Mouse (Mus musculus) adrenal gland, postnatal 36 days (tissue): ENCODE measurements around the gene Nacc2. TPM values are rescaled to one million over a fixed set of nuclear protein-coding genes. Genes with fewer than 3 reads are reported as not detected.

ENCODE experiments used
- DNase-seq, 2 experiments: peaks; one replicate each; pipeline ENCODE4 v3.0.0; 2021; ENCODE audit warnings: mixed read lengths in 1 of 2
- total RNA-seq, 2 experiments: library from RNA; stranded (reverse); gene quantifications; 2 replicates each; pipeline ENCODE4 v1.2.3; 2021

The Nacc2 gene
- total RNA-seq, 2 experiments from 2014 or later, result 33.3 to 40.1 TPM

DNA sequence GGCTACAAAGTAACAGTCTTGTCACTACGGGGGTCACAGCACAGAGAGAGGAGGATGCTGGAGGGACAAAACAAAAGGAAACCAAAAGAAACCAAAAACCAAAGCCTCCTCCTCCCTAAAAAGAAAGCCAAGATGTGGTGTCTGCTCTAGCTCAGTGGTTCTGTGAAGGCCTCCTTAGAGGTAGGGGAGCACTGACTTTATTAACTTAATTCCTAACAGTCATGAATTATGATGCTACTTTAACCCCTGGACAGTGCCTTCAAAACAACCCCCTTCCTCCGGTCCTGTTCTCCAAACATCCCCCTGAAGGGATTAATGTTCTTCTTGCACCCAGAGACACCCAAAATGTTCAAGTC lies 67.3 kb downstream of the Nacc2 start:
- DNase-seq, result no peak

DNA sequence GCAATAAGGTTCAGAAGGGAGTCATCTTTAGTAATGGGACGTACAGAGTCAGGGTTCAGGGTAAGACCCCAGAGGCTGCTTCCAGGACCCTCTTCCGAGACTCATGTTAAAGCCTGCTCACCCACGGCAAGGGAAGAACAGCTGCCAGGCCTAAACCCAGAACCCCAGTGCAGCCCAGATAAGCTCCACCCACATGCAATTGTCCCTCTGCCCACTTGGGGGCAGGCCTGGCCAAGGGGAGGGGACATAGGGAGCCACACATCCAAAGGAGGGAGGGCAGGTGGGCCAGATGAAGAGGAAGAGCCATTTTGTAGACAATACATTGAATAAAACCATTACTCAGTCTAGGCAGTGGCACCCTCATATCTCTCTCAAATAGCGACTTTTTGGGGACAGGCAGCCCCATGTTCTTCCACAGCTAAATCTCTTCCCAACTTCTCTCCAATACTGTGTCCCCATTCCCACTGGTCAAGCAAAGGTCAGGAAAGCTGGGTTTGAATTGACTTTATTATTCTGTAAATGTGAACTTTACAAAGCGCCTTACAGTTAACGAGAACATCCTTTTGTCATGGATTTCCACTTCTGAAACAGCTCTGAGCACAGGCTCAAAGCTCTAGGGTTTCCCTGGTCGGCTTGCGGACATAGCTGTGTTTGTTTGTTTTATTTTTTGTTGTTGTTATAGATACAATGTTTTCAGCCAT lies 67.8 kb downstream of the Nacc2 start:
- peak; percentile 79 to 81 for DNase-seq

DNA sequence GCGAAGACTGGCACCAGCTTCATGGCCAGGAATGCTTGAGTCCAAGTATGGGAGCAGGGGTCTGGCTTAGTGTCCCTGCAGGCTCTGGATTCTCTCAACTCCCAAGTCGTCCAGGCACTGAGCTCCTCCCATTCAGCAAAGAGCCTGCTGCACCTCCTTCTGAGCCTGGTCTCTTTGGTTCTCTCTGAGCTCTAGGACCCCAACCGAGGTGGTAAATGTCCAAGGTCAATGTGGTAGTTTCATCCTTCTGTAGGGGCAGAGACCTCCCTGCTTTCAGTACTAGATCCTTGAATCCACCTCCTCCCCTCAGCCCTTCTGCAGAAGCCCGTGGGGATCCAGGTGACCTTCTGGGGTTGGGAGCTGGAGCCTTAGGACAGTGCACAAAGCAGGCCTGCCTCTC lies 70.2 kb downstream of the Nacc2 start:
- DNase-seq, result no peak

DNA sequence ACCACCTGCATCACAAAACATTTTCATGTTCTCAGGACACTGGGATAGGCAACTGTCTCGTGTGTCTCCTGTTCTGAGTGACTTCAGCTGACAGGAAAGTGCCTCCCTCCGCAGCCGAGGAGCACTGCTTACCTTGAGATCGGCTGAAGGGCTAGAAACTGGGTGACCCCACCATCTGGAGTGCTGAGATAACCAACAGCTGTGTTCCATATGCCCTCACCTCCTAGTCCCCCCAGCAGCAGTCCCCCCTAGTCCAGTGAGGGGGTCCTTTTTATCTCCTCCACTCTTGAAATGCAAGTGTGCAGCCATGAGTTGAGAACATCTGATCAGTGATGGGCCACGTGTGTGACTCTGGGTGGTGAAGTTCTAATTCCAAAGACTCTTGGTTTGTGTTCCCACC lies 74.2 kb downstream of the Nacc2 start:
- DNase-seq, result no peak

DNA sequence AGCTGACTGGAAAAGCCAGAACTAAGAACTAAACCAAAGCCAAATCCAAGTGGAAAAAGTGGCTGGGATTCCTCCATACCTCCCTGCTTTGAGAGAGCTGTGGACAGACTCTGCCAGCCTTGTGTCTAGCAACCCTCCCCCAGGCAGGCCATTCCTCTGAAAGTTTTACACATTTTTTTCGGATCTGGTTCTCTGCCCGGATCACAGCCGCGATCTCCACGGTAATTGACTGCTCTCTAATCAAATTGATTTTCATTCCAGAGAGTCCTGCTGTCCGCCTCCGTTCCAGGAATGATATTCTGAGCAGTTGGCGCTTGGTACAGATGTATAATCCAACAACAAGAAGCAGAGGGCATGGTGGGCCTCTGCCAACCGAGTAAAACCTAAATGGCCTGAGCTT lies 78.8 kb downstream of the Nacc2 start:
- DNase-seq, result no peak

DNA sequence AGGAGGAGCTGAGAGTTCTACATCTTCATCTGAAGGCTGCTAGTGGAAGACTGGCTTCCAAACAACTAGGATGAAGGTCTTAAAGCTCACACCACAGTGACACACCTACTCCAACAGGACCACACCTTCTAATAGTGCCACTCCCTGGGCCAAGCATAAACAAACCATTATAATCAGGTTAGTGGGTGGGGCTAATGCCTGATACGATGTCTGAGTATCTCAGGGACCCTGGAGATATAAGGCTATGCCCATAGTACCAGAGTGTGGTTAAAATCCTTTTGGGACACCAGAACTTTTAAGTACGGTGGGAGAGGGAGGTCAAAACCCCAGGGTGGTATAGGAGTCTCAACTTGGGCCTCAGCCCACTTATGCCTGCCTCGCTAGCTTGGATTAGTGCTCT lies 80.4 kb downstream of the Nacc2 start:
- no peak for DNase-seq

DNA sequence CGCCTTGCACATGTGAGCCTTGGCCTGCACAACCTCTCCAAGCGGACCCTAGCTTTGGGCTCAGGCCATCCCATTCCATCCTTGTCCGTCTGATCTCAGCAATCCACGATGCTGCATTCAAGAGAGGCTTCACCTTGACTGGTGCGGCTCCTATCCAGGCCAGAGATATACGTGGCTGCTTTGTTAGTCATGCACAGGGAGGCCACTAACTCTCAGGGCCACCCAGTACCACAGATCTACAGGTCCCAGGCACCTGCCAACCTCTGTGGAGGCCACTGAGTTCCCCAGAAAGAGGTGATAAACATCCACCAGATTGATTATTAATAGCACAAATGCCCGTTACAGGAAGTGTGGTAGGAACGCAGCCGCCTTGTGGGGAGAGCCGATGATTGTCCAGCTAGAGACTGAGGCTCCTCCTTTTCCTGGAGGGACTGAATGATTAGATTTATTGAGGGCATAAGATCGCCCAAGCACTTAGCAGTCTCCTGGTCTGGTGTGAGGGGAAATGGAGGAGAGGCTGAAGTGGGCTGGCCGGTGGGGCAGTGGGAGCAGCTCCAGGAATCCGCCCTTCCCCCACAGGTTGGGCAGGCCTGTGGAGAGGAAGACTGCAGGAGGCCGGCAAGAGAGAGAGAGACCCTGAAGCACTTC lies 81.7 kb downstream of the Nacc2 start:
- peak; percentile 7 to 27 for DNase-seq

DNA sequence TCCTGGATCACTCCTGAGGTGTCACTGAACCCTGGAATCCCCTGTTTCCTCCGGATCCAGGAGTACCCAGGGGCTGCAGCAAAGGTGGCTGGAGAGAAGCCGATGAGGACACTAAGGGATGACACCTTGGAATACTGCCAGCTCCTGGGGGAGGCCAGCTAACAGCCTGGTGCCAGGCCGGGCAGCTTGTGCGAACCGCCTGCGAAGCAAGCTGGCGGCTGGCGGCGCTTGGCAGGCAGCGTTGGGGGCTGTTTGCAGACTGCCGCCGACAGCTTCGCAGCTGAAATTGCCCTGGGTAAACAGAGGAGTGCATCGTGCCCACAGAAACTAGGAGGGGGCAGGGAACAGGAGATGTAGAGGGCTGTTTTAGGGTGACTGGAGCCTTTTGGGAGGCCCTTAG lies 83.1 kb downstream of the Nacc2 start:
- peak; percentile 52 to 60 for DNase-seq

DNA sequence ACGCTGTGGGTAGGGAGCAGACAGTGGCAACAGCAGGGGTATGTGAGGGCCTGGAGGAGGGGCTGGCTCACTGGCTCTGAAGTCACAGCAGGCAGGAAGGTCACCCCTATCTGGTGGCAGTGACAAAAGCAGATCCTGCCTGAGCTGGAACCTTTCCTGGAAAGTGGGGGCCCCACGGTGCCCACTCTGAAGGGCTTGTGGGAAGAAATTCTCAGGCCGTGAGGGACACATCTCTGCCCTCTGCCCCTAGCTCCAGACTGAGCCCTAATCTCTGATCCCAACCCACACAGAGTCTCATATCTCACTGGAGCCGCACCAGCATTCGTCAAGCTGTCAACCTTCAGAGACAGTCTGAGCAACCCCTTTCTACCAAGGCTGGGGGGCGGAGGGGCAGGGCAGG lies 85.6 kb downstream of the Nacc2 start:
- peak in 1 of 2 experiments; percentile 11 for DNase-seq

DNA sequence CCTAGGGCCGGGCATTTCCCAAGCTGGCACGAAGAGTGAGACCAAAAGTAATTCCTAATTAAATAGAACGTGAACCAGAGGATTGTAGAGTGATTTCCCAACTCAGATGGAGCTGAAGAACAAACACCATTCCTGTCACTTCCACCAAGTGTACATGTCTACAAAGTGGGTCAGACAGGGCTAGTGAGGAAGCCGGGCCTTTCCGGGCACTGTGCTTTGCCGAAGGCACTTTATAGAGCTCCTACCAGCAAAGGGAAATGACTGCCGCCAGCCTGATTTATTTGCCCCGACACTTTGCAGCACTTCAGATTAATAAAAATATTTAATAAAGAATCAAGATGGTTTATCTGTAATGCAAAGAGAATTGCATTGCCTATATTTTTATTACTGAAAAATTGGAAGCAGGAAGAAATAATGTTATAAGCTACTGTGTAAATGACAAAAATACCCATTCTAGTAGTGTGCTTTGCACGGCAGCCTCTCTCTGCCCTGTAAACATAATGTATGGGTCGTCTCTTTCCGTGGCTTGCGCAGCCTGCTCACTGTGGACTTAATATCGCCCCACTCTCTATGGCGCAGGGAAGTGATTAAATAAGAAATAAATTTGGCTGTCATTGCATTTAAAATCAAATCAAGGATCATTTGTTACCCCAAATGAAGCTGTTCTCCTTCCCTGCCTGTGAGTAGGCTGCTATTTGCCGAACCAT lies 88.5 kb downstream of the Nacc2 start:
- DNase-seq, result no peak

DNA sequence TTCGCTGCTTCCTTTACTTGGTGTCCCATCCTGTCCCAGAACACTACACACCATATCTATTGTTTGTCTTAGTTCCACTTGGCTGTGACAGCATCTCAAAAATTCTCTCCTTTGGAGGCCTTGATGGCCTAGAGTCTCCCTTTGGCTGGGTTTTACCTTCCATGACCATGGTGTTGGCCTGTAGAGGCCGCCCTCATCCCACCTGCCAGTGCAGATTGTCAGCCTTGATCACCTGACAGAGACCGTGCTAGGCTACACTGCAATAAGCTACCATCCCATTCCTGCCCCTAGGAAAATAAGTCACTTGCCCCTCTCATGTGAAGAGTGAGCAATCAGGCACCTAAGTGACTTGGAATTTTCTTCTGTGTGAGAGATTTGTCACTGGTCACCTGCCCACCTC lies 92.7 kb downstream of the Nacc2 start:
- DNase-seq, result no peak

DNA sequence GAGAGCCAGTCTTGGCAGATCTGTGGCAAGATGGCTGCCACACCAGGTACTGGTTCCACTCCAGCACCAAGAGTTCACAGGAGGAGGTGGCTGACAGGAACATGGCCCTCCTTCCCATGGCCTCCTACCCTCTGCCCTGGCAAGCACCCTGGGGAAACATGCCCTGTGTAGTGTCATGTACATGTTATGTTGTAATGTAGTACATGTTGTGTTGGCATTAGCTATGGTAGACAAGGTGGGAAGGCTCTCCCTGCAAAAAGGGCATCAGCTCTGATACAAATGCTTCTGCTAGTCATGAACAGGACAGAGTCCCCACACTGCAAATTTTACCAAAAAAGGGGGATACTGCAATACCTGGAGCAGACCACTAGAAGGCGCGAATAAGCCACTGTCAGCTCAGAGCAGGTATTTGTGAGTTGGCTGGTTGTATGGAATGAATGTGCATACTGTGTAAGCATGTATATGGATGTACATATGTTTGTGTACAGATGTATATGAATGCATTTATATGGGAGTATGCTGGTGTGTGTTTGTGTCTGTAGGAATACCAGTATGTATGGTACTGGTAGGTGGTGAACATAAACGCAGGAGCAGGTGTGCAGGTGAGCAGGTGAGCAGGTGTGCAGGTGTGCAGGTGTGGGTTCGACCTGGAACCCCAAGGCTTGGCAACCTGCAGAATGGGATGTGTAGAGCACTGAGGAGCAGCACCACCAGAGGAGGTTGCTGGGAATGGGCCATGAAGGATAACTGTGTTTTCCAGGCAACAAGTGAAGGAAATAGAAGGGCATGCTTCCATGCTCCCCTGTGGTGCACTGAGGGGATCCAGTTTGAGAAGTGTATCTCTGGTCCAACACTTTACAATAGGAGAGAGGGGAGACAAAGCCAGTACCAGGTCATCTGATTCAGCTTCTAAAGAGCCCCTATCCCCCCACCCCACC lies 98.6 kb downstream of the Nacc2 start:
- peak in 1 of 2 experiments; percentile 25 for DNase-seq

DNA sequence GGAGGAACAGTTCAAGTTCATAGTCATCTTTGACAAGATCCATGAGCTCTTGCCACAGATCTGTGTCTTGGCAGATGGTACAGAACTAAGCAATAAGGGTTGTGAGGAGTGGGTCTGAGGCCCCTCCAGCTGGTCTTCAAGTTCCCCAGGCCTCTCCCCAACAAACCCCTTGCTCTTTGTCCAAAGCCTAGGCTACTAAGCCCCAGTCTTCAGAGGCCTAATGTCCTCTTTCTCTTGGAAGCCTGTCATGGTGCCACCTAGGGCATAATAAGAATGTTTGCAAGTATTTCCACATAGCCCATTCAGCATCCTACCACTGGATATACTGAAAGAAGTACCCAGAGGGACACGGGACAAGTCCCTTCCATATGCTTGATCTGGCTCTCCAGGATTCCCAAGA lies 100.4 kb downstream of the Nacc2 start:
- DNase-seq, result no peak

DNA sequence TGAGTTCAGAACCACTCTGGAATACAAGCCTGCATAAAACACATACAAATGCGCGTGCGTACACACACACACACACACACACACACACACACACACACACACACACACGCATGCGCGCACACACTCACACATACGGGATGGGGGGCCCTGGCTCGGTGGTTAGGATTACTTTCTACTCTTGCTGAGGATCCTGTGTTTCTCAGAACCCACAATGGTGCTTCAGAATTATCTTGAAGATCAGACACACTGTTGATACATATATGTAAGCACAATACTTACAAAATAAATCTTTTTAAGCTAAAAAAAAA lies 100.8 kb downstream of the Nacc2 start:
- no peak for DNase-seq

DNA sequence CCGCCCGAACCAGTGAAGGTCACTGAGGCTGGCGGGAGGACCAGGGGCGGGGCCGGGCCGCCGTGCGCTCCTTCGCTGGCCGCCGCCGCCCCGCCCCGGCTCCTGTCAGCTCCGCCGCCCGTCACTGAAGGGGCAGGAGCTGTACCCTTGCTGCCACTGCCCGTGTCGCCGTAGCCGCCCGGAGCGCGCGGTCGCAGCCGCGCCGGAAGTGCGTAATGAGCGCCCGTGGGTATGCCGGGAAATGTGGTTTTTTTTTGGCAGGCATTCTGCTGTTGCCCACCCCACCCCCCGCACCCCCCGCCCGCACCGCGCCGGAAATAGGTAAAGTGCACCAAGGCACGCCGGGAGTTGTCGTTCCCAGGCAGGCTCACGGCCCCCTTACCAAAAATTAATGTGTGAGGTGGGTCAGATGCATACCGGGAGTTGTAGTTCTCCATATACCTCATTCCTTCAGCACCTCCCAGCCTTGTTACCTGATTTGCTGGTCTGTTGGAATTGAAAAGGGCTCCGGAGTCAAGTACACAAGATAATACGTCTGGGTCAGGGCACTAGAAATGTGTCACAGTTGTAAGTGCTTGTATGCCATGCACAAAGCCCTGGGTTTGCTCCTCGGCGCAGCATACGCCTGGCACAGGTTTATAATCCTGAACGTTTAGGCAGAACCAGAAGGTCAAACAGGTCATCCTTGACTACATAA lies 101.3 kb downstream of the Nacc2 start, which contains the start of gene Ubac1:
Ubac1 (minus strand) TSS at position 187 of the 697 bp plus-strand sequence.
- DNase-seq, result peak; percentile 94 to 96

DNA sequence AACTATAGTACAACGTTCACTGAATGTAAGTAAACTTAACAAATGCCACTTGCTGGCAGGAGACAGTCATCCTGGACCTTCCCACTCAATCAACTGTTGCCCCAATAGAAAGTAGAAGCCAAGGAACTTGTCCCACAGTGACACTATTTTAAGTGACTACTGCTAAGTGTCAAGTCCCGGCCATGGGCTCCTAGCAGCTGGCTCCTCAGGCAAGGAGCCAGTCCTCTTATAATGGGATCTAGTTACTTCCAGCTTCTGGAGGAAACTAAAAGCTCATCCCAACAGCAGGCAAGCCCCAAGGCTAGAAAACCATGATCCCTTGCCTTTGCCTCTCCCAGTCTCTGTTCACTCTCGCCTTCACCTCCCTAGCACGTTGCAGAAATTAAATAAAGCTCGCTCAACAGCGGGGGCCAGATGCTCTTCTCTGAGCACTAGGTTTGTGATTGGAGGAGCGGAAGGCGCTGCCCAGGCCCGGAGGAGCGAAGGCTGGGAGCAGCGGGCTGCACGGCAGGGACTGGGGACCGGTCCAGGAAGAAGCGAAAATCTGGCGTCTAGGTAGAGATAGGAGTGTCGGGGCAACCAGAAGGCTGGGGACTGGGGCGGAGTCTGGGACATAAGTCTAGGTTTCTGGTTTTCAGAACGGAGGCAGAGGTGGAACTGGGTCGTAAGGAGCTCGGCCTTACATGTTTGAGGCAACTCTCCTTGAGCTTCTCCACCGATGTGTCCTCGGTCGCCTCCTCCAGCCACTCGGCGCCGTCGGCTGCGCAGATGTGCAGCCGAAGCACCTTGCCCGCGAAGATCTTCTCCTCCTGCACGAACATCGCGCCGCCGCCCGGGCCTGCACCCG lies 102.1 kb downstream of the Nacc2 start:
- DNase-seq, result peak; percentile 55 to 67

DNA sequence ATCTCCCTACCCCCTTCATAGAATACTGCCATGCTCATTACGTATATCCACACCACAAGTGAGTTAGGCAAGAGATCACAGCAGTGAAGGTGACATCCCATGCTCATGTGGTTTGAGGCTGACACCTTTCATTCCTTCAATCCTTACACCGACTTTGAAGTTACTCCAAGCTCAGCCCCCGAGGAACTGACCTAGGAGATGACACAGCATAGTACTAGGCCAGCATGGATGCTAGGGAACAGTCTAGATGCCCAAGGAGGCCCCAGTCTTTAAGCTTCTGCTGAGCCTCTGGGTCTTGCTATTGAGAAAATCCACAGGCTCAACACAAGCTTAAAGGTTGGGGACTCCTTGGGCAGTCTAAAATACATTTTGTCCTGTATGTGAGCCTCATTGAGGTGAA lies 103.1 kb downstream of the Nacc2 start:
- DNase-seq, result no peak

DNA sequence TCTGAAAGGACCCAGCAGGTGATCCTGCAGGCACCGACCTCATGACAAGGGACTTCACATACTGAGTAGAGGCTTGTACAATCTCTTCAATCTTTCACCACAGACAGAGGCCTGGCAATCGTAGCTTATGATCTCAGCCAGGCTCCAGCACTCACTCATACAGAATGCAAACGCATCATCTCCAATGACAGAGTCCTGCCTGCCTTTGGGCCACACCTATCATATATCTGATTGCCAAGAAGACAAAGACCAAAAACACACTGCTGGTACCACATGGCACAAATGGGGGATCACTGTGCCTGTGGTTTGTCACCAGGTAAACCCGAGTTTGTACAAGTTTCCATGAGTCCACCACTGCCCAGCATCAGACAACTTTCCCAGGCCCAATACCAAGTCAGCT lies 105.7 kb downstream of the Nacc2 start:
- no peak for DNase-seq

DNA sequence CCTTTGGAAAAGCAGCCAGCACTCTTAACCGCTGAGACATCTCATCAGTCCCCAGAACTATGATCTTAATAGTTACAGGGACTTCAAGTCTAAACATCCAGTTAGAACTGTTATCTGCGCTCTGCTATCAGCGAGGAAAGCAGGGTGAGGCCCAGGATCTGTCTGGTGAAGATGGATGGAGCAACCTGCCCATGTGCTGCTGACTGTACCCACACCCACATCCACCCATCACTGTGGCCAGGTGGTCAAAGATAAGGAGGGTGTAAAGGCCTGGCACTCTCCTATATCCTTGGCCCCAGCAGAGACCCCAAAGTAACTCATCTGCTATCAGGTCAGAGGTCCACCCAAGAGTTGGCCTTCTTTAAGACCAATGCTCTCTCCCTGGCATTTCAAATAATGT lies 109.3 kb downstream of the Nacc2 start:
- no peak for DNase-seq

DNA sequence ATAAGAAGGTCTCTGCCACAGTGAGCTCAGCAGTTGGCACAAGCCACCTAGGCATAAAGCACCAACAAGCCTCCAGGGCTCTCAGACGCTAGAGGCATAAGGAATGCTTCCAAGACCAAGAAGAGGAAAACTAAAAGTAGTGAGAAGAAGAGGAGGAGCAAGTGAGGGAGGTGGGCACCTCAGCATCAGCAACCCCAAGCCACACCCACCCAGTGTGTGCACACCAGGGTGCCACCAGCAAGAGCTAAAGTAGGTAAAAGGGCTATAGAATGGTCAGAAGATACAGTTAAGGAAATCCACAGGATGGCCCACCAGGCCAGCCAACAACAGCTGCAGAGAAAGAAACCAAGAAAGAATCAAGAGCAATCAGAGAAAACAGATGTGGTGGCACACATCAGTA lies 111.6 kb downstream of the Nacc2 start:
- no peak for DNase-seq
